ENCODE assay signal across 12 mouse cellular contexts in the genomic region with DNA sequence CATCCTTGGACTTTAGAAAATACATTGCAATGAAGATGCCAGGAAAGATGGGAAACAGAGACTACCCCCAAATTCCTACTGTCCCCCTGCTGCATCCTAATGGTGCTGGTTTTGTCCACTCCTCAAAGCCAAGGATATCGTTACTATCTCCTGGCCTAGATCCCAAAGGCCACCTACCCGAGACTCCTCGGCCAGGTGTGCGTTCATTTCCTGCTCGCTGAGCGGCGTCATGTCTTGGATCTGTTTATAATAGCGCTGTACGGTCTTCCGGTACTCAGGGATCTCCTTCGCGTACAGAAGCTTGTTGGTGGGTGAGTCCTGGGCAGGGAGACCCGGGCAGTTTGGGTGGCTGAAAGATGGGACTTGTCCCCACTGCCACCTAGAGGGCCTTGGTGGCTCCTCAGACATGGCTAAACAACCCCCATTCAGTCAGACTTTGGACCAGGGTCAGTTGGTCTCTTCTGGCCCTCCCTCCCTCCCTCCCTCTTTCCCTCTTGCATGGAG. TPM values are rescaled to one million over a fixed set of nuclear protein-coding genes. Genes with fewer than 3 reads are reported as not detected.
DNase-seq lines count a peak whose midpoint lies in the region; ATAC-seq and TF ChIP-seq lines count a peak whose summit lies in the region.
"Had no signal": no experiment of that assay in that cellular context is flagged by ENCODE, and none has a peak within 500 bp of the region (broad histone marks: within the 10 kb centered on the region; RNA-seq: fewer than 3 reads in every experiment).

No protein-coding gene starts in this region.

- no peak for TF ChIP-seq EP300 in liver, postnatal 0 days (IDR thresholded peaks at IDR 0.05; ENCODE audit: low read depth)

- 0 out of 2 replicates have a peak overlapping the region, but pooled peaks have one; percentile 9 for H3K4me2 ChIP-seq in heart, embryonic 12.5 days
- no peak overlapping the region for H3K4me2 ChIP-seq in heart, embryonic 11.5 days
- no peak overlapping the region for H3K4me2 ChIP-seq in liver, postnatal 0 days (ENCODE audit: low read depth, low read length)
- H3K4me2 ChIP-seq in embryonic facial prominence, embryonic 13.5 days = no peak overlapping the region
- H3K4me2 ChIP-seq: neural tube, embryonic 12.5 days had no signal

- peaks cover 47% of the 10 kb centered on the region for H3K4me1 ChIP-seq in heart, embryonic 12.5 days (replicated peaks)
- peaks cover 26% of the 10 kb centered on the region for H3K4me1 ChIP-seq in heart, embryonic 11.5 days (ENCODE audit: control insufficient read depth, insufficient read depth, low read length)
- H3K4me1 ChIP-seq in liver, postnatal 0 days (ENCODE audit: insufficient read depth) = peaks cover 5% of the 10 kb centered on the region
- peaks cover 63% of the 10 kb centered on the region for H3K4me1 ChIP-seq in embryonic facial prominence, embryonic 13.5 days
- peaks cover 61% of the 10 kb centered on the region for H3K4me1 ChIP-seq in limb, embryonic 10.5 days

- no peak for ATAC-seq in heart, embryonic 12.5 days (ENCODE audit: insufficient number of reproducible peaks, low FRiP score)
- no peak for ATAC-seq in heart, embryonic 11.5 days (replicated peaks; ENCODE audit: insufficient number of reproducible peaks, low FRiP score, low TSS enrichment)
- no peak for ATAC-seq in liver, postnatal 0 days
- ATAC-seq in embryonic facial prominence, embryonic 13.5 days (ENCODE audit: insufficient number of reproducible peaks, insufficient read depth, low FRiP score, low TSS enrichment, low read depth) = no peak
- ATAC-seq: CD4-positive, CD25-positive, alpha-beta regulatory T cell, adult 4 months had no signal

- H3K9ac ChIP-seq in heart, embryonic 12.5 days = no peak overlapping the region
- no peak overlapping the region for H3K9ac ChIP-seq in heart, embryonic 11.5 days (ENCODE audit: low read depth, low read length)
- H3K9ac ChIP-seq in liver, postnatal 0 days (replicated peaks) = no peak overlapping the region
- 0 out of 2 replicates have a peak overlapping the region, but pooled peaks have one; percentile 0 for H3K9ac ChIP-seq in embryonic facial prominence, embryonic 13.5 days

- no peak overlapping the region for H3K4me3 ChIP-seq in heart, embryonic 12.5 days
- no peak overlapping the region for H3K4me3 ChIP-seq in heart, embryonic 11.5 days (ENCODE audit: low read depth, low read length)
- no peak overlapping the region for H3K4me3 ChIP-seq in liver, postnatal 0 days (ENCODE audit: low read depth, low read length)
- no peak overlapping the region for H3K4me3 ChIP-seq in embryonic facial prominence, embryonic 13.5 days
- H3K4me3 ChIP-seq in limb, embryonic 10.5 days = no peak overlapping the region
- H3K4me3 ChIP-seq: neural tube, embryonic 12.5 days had no signal

- DNase-seq in liver, postnatal 0 days = no peak
- no peak for DNase-seq in liver
- DNase-seq in limb, embryonic 10.5 days (ENCODE audit: low spot score) = no peak
- DNase-seq in frontal cortex, postnatal 25 days (ENCODE audit: low spot score in 2 of 2) = no peak
- no peak for DNase-seq in right cerebral cortex, postnatal 10 days (ENCODE audit: low spot score in 2 of 2)
- DNase-seq: thymus, postnatal 25 days had no signal

- WGBS in heart, embryonic 12.5 days = 81% methylated on average over 13 of the region's 13 CpGs
- 76% methylated on average over 13 of the region's 13 CpGs for WGBS in heart, embryonic 11.5 days (ENCODE audit: insufficient replicate concordance)
- WGBS in liver, postnatal 0 days (ENCODE audit: insufficient replicate concordance) = 84% methylated on average over 13 of the region's 13 CpGs
- 85% methylated on average over 13 of the region's 13 CpGs for WGBS in embryonic facial prominence, embryonic 13.5 days
- 87% methylated on average over 13 of the region's 13 CpGs for WGBS in limb, embryonic 10.5 days

- 0 out of 2 replicates have a peak overlapping the region, but pooled peaks have one; percentile 42 for H3K27ac ChIP-seq in heart, embryonic 12.5 days (ENCODE audit: poor library complexity, severe bottlenecking)
- H3K27ac ChIP-seq in heart, embryonic 11.5 days (ENCODE audit: low read depth, low read length) = no peak overlapping the region
- no peak overlapping the region for H3K27ac ChIP-seq in liver, postnatal 0 days (ENCODE audit: low read depth)
- H3K27ac ChIP-seq in embryonic facial prominence, embryonic 13.5 days = peak overlapping the region; percentile 82; the same call in 1 of the 2 replicates
- H3K27ac ChIP-seq in limb, embryonic 10.5 days = 0 out of 2 replicates have a peak overlapping the region, but pooled peaks have one; percentile 78
- H3K27ac ChIP-seq: neural tube, embryonic 12.5 days had no signal

- H3K27me3 ChIP-seq in heart, embryonic 12.5 days (replicated peaks) = no peaks in the 10 kb centered on the region
- no peaks in the 10 kb centered on the region for H3K27me3 ChIP-seq in heart, embryonic 11.5 days (ENCODE audit: control insufficient read depth, insufficient read depth, low read length)
- H3K27me3 ChIP-seq in liver, postnatal 0 days (ENCODE audit: insufficient read depth, low read length) = no peaks in the 10 kb centered on the region
- H3K27me3 ChIP-seq in embryonic facial prominence, embryonic 13.5 days = no peaks in the 10 kb centered on the region
- H3K27me3 ChIP-seq in limb, embryonic 10.5 days (ENCODE audit: low read depth, poor library complexity, severe bottlenecking) = no peaks in the 10 kb centered on the region
- H3K27me3 ChIP-seq: neural tube, embryonic 12.5 days had no signal

- no peaks in the 10 kb centered on the region for H3K9me3 ChIP-seq in heart, embryonic 12.5 days (replicated peaks)
- no peaks in the 10 kb centered on the region for H3K9me3 ChIP-seq in heart, embryonic 11.5 days (replicated peaks; ENCODE audit: control insufficient read depth, low read length)
- H3K9me3 ChIP-seq in liver, postnatal 0 days (ENCODE audit: low read length) = no peaks in the 10 kb centered on the region
- 0 out of 2 replicates have a peak, but pooled peaks cover 3% of the 10 kb centered on the region for H3K9me3 ChIP-seq in embryonic facial prominence, embryonic 13.5 days
- H3K9me3 ChIP-seq in limb, embryonic 10.5 days (replicated peaks) = no peaks in the 10 kb centered on the region
- H3K9me3 ChIP-seq: neural tube, embryonic 12.5 days had no signal

- peak; percentile 19; the same call in 1 of the 2 replicates for TF ChIP-seq CTCF in liver, postnatal 0 days (IDR thresholded peaks at IDR 0.05; ENCODE audit: low read depth)

- H3K36me3 ChIP-seq in heart, embryonic 12.5 days = peaks cover 52% of the 10 kb centered on the region
- H3K36me3 ChIP-seq in heart, embryonic 11.5 days (ENCODE audit: control insufficient read depth, insufficient read depth, low read length) = 0 out of 2 replicates have a peak, but pooled peaks cover 3% of the 10 kb centered on the region
- no peaks in the 10 kb centered on the region for H3K36me3 ChIP-seq in liver, postnatal 0 days (replicated peaks; ENCODE audit: insufficient read depth, low read length)
- H3K36me3 ChIP-seq in embryonic facial prominence, embryonic 13.5 days = peaks cover 21% of the 10 kb centered on the region
- H3K36me3 ChIP-seq in limb, embryonic 10.5 days = peaks cover 8% of the 10 kb centered on the region; the same call in 1 of the 2 replicates
- H3K36me3 ChIP-seq: neural tube, embryonic 12.5 days had no signal

RNA-seq across cellular contexts. Expression of gene H1foo, which starts 11.7 kb away (rescaled TPM):
- not detected in 2 replicates for polyA plus RNA-seq in heart, embryonic 12.5 days (2016; fragmentation: Nextera tagmentation; extraction: Ambion mirVana)
- not detected in 2 replicates for polyA plus RNA-seq in heart, embryonic 11.5 days (2014; fragmentation: Nextera tagmentation; extraction: Ambion mirVana)
- not detected in 2 replicates for polyA plus RNA-seq in liver, postnatal 0 days (2015; fragmentation: Nextera tagmentation; extraction: Ambion mirVana)
- not detected in 2 replicates for polyA plus RNA-seq in embryonic facial prominence, embryonic 13.5 days (2015; fragmentation: Nextera tagmentation; extraction: Ambion mirVana)
- not detected in 2 replicates for polyA plus RNA-seq in limb, embryonic 10.5 days (2016; fragmentation: Nextera tagmentation; extraction: Ambion mirVana)
- polyA plus RNA-seq: CD4-positive, CD25-positive, alpha-beta regulatory T cell, adult 4 months; limb, embryonic 14.5 days; neural tube, embryonic 12.5 days had no signal

RNA-seq across cellular contexts. Expression of gene Rho, which starts 24.9 kb away (rescaled TPM):
- 0.13 TPM in 1 of 2 replicates, not detected in the other for polyA plus RNA-seq in heart, embryonic 12.5 days (2016; fragmentation: Nextera tagmentation; extraction: Ambion mirVana)
- polyA plus RNA-seq in heart, embryonic 11.5 days (2014; fragmentation: Nextera tagmentation; extraction: Ambion mirVana) = 0.04 and 0.16 TPM in 2 replicates
- not detected in 2 replicates for polyA plus RNA-seq in liver, postnatal 0 days (2015; fragmentation: Nextera tagmentation; extraction: Ambion mirVana)
- polyA plus RNA-seq in embryonic facial prominence, embryonic 13.5 days (2015; fragmentation: Nextera tagmentation; extraction: Ambion mirVana) = 0.14 and 0.43 TPM in 2 replicates
- 0.24 and 0.31 TPM in 2 replicates for polyA plus RNA-seq in limb, embryonic 10.5 days (2016; fragmentation: Nextera tagmentation; extraction: Ambion mirVana)
- polyA plus RNA-seq: CD4-positive, CD25-positive, alpha-beta regulatory T cell, adult 4 months had no signal

RNA-seq across cellular contexts. Expression of gene Plxnd1, which starts 38.3 kb away (rescaled TPM):
- polyA plus RNA-seq in heart, embryonic 12.5 days (2016; fragmentation: Nextera tagmentation; extraction: Ambion mirVana) = 60.8 and 80.5 TPM in 2 replicates
- polyA plus RNA-seq in heart, embryonic 11.5 days (2014; fragmentation: Nextera tagmentation; extraction: Ambion mirVana) = 56.1 and 60.0 TPM in 2 replicates
- polyA plus RNA-seq in liver, postnatal 0 days (2015; fragmentation: Nextera tagmentation; extraction: Ambion mirVana) = 8.5 and 8.7 TPM in 2 replicates
- 25.2 and 40.3 TPM in 2 replicates for polyA plus RNA-seq in embryonic facial prominence, embryonic 13.5 days (2015; fragmentation: Nextera tagmentation; extraction: Ambion mirVana)
- polyA plus RNA-seq in limb, embryonic 10.5 days (2016; fragmentation: Nextera tagmentation; extraction: Ambion mirVana) = 27.9 and 30.9 TPM in 2 replicates

Comparison
In these comparisons a context has a peak if more than half of its experiments do, and no peak if none do; other contexts are left out.
1. H3K27ac ChIP-seq: peak in heart, embryonic 12.5 days (single experiment), embryonic facial prominence, embryonic 13.5 days (single experiment) and limb, embryonic 10.5 days (single experiment); none in heart, embryonic 11.5 days (single experiment) and liver, postnatal 0 days (single experiment).